Mouse (Mus musculus) midbrain, embryonic 12.5 days (tissue): Measurements from ENCODE around the gene Gmppa. TPM values are rescaled to one million over a fixed set of nuclear protein-coding genes. Genes with fewer than 3 reads are reported as not detected.

ENCODE experiments used
- polyA plus RNA-seq: library from polyadenylated mRNA; unstranded; fragments of >200 nt; fragmentation: Nextera tagmentation; extraction: Ambion mirVana; gene quantifications from 2 replicates; pipeline ENCODE4 v1.2.1, GENCODE M21; 2016

The Gmppa gene
- polyA plus RNA-seq, 1 experiment from 2014 or later, result 69.4 TPM

Other genes with a start within 250 kb of the Gmppa start
- gene Ankzf1, start 243.8 kb upstream of the Gmppa start, polyA plus RNA-seq, result 22.6 and 23.4 TPM in 2 replicates
- 34.8 and 35.5 TPM in 2 replicates for gene Atg9a, start 243.7 kb upstream of the Gmppa start, polyA plus RNA-seq
- gene Glb1l, start 225.1 kb upstream of the Gmppa start, polyA plus RNA-seq, result 23.2 and 25.7 TPM in 2 replicates
- gene Stk16, start 225.1 kb upstream of the Gmppa start, polyA plus RNA-seq, result 124 and 135 TPM in 2 replicates
- 5.9 and 7.6 TPM in 2 replicates for gene Tuba4a, start 216.1 kb upstream of the Gmppa start, polyA plus RNA-seq
- gene A630095N17Rik, start 203.8 kb upstream of the Gmppa start, polyA plus RNA-seq, result not detected in 2 replicates
- gene Dnajb2, start 199.5 kb upstream of the Gmppa start, polyA plus RNA-seq, result 45.6 and 46.0 TPM in 2 replicates
- 9.3 and 12.1 TPM in 2 replicates for gene Ptprn, start 171.4 kb upstream of the Gmppa start, polyA plus RNA-seq
- gene Resp18, start 157.5 kb upstream of the Gmppa start, polyA plus RNA-seq, result 37.5 and 46.2 TPM in 2 replicates
- 154 and 176 TPM in 2 replicates for gene Dnpep, start 117.9 kb upstream of the Gmppa start, polyA plus RNA-seq
- gene Des, start 75.6 kb upstream of the Gmppa start, polyA plus RNA-seq, result 0.93 and 1.2 TPM in 2 replicates
- gene Speg, start 60.6 kb upstream of the Gmppa start, polyA plus RNA-seq, result 12.9 and 14.5 TPM in 2 replicates
- 45.0 and 47.7 TPM in 2 replicates for gene Asic4, start 14.5 kb downstream of the Gmppa start, polyA plus RNA-seq
- 35.9 and 36.3 TPM in 2 replicates for gene Chpf, start 43.4 kb downstream of the Gmppa start, polyA plus RNA-seq
- 26.5 and 27.6 TPM in 2 replicates for gene Tmem198, start 43.6 kb downstream of the Gmppa start, polyA plus RNA-seq
- gene Obsl1, start 70.5 kb downstream of the Gmppa start, polyA plus RNA-seq, result 42.7 and 46.6 TPM in 2 replicates
- 7.2 and 8.9 TPM in 2 replicates for gene Inha, start 71.1 kb downstream of the Gmppa start, polyA plus RNA-seq
- 26.9 and 30.5 TPM in 2 replicates for gene Stk11ip, start 85.6 kb downstream of the Gmppa start, polyA plus RNA-seq
- gene Slc4a3, start 110.3 kb downstream of the Gmppa start, polyA plus RNA-seq, result 31.0 and 36.0 TPM in 2 replicates